Mouse (Mus musculus) embryonic facial prominence, embryonic 15.5 days (tissue): ENCODE data around the gene Zcchc24. TPM values are rescaled to one million over a fixed set of nuclear protein-coding genes. Genes with fewer than 3 reads are reported as not detected.

ENCODE experiments used
- ATAC-seq: fragments of 200-750 bp; cut with Nextera tagmentation; 2 replicates; pipeline ENCODE4 v1.8.0; 2017; ENCODE audit warnings: low read depth, moderate TSS enrichment; ENCODE audit not compliant: insufficient number of reproducible peaks, low FRiP score, low TSS enrichment
- H3K27ac ChIP-seq: fragments of 300-500 bp; sonication (generic); replicated peaks from 2 replicates; pipeline ENCODE4 v1.5.1; 2015; ENCODE audit warnings: mild to moderate bottlenecking, inconsistent platforms
- H3K27me3 ChIP-seq: fragments of 300-500 bp; sonication (generic); 2 replicates; pipeline ENCODE4 v1.6.1; 2015; ENCODE audit warnings: inconsistent platforms
- H3K36me3 ChIP-seq: fragments of 300-500 bp; sonication (generic); 2 replicates; pipeline ENCODE4 v1.6.1; 2015; ENCODE audit warnings: mild to moderate bottlenecking, inconsistent platforms
- H3K4me1 ChIP-seq: fragments of 300-500 bp; sonication (generic); 2 replicates; pipeline ENCODE4 v1.6.1; 2015; ENCODE audit warnings: inconsistent platforms
- H3K4me2 ChIP-seq: fragments of 300-500 bp; sonication (generic); replicated peaks from 2 replicates; pipeline ENCODE4 v1.6.1; 2015; ENCODE audit warnings: mild to moderate bottlenecking, inconsistent platforms
- H3K4me3 ChIP-seq: fragments of 300-500 bp; sonication (generic); replicated peaks from 2 replicates; pipeline ENCODE4 v1.5.1; 2015; ENCODE audit warnings: mild to moderate bottlenecking, inconsistent platforms
- H3K9ac ChIP-seq: fragments of 300-500 bp; sonication (generic); 2 replicates; pipeline ENCODE4 v1.6.1; 2015; ENCODE audit warnings: inconsistent platforms
- H3K9me3 ChIP-seq: fragments of 300-500 bp; sonication (generic); replicated peaks from 2 replicates; pipeline ENCODE4 v1.6.1; 2016; ENCODE audit warnings: inconsistent platforms
- WGBS: fragments of 180-500 bp; shearing (Covaris S2); methylation state at CpG from one replicate; pipeline ENCODE4 v1.1.7; 2015; 5-methylcytosine and 5-hydroxymethylcytosine counted together
- polyA plus RNA-seq: library from polyadenylated mRNA; unstranded; fragments of >200 nt; fragmentation: Nextera tagmentation; extraction: Ambion mirVana; gene quantifications from 2 replicates; pipeline ENCODE4 v1.2.1, GENCODE M21; 2015

Gene Zcchc24
- polyA plus RNA-seq, 1 experiment from 2014 or later = 34.0 TPM

- H3K27me3 ChIP-seq = no peaks in the 10 kb centered on the region
- H3K4me1 ChIP-seq = peaks cover 83% of the 10 kb centered on the region
- H3K9ac ChIP-seq = no peak overlapping the region
- H3K9me3 ChIP-seq = no peaks in the 10 kb centered on the region
- peak overlapping the region; percentile 65 for H3K27ac ChIP-seq
- no peak for ATAC-seq
- peaks cover 4% of the 10 kb centered on the region; the same call in 1 of the 2 replicates for H3K36me3 ChIP-seq
- H3K4me3 ChIP-seq = no peak overlapping the region
- no peak overlapping the region for H3K4me2 ChIP-seq
- 65% methylated on average over 4 of the region's 4 CpGs for WGBS
Observed at GRCm38 (mm10) chr14:25757917-25758316, 10.9 kb downstream of the Zcchc24 start.

- Histone ChIP-seq H3K27me3 (no peaks in the 10 kb centered on the region), H3K27ac (peak overlapping the region; percentile 65), H3K36me3 (peaks cover 7% of the 10 kb centered on the region; the same call in 1 of the 2 replicates), H3K4me3 (no peak overlapping the region), H3K9ac (no peak overlapping the region), H3K4me2 (no peak overlapping the region), H3K4me1 (peaks cover 71% of the 10 kb centered on the region), H3K9me3 (no peaks in the 10 kb centered on the region)
- peak; percentile 52 for ATAC-seq
- 37% methylated on average over 7 of the region's 7 CpGs for WGBS
Observed at GRCm38 (mm10) chr14:25756385-25756990, 12.4 kb downstream of the Zcchc24 start.

- no peak overlapping the region for H3K4me3 ChIP-seq
- no peak for ATAC-seq
- H3K9me3 ChIP-seq = no peaks in the 10 kb centered on the region
- H3K4me1 ChIP-seq = peaks cover 68% of the 10 kb centered on the region
- H3K9ac ChIP-seq = no peak overlapping the region
- peak overlapping the region; percentile 40 for H3K27ac ChIP-seq
- H3K36me3 ChIP-seq = peaks cover 7% of the 10 kb centered on the region; the same call in 1 of the 2 replicates
- H3K4me2 ChIP-seq = no peak overlapping the region
- H3K27me3 ChIP-seq = no peaks in the 10 kb centered on the region
- 60% methylated on average over 4 of the region's 4 CpGs for WGBS
Observed at GRCm38 (mm10) chr14:25755541-25755940, 13.3 kb downstream of the Zcchc24 start.

- Histone ChIP-seq H3K9ac (no peak overlapping the region), H3K27me3 (no peaks in the 10 kb centered on the region), H3K4me3 (no peak overlapping the region), H3K4me1 (peaks cover 68% of the 10 kb centered on the region), H3K36me3 (peaks cover 7% of the 10 kb centered on the region; the same call in 1 of the 2 replicates), H3K9me3 (no peaks in the 10 kb centered on the region), H3K27ac (0 out of 2 replicates have a peak overlapping the region, but pooled peaks have one; percentile 14), H3K4me2 (no peak overlapping the region)
- no peak for ATAC-seq
- WGBS = 41% methylated on average over 19 of the region's 19 CpGs
Observed at GRCm38 (mm10) chr14:25754531-25755484, 14.0 kb downstream of the Zcchc24 start.

GRCm38 (mm10) chr14:25753021-25753420, 15.8 kb downstream of the Zcchc24 start:
- no peak overlapping the region for H3K4me2 ChIP-seq
- no peak overlapping the region for H3K9ac ChIP-seq
- no peak overlapping the region for H3K4me3 ChIP-seq
- H3K9me3 ChIP-seq = no peaks in the 10 kb centered on the region
- no peak overlapping the region for H3K27ac ChIP-seq
- ATAC-seq = no peak
- peaks cover 7% of the 10 kb centered on the region; the same call in 1 of the 2 replicates for H3K36me3 ChIP-seq
- WGBS = 59% methylated on average over 5 of the region's 5 CpGs
- peaks cover 69% of the 10 kb centered on the region for H3K4me1 ChIP-seq
- no peaks in the 10 kb centered on the region for H3K27me3 ChIP-seq

- Histone ChIP-seq H3K9me3 (no peaks in the 10 kb centered on the region), H3K4me2 (no peak overlapping the region), H3K27me3 (no peaks in the 10 kb centered on the region), H3K4me1 (peaks cover 58% of the 10 kb centered on the region), H3K27ac (peak overlapping the region; percentile 44), H3K4me3 (no peak overlapping the region), H3K9ac (no peak overlapping the region), H3K36me3 (peaks cover 13% of the 10 kb centered on the region)
- no peak for ATAC-seq
- 91% methylated on average over 5 of the region's 5 CpGs for whole genome bisulfite sequencing
Observed at GRCm38 (mm10) chr14:25751067-25751466, 17.8 kb downstream of the Zcchc24 start.

- Histone ChIP-seq H3K36me3 (peaks cover 17% of the 10 kb centered on the region), H3K4me1 (peaks cover 52% of the 10 kb centered on the region)
- 57% methylated on average over 2 of the region's 2 CpGs for WGBS
Observed at GRCm38 (mm10) chr14:25750448-25751015, 18.3 kb downstream of the Zcchc24 start.

GRCm38 (mm10) chr14:25749143-25749909, 19.5 kb downstream of the Zcchc24 start:
- peaks cover 29% of the 10 kb centered on the region for H3K36me3 ChIP-seq
- no peaks in the 10 kb centered on the region for H3K27me3 ChIP-seq
- ATAC-seq = no peak
- H3K4me2 ChIP-seq = no peak overlapping the region
- 20% methylated on average over 13 of the region's 13 CpGs for WGBS
- peaks cover 40% of the 10 kb centered on the region for H3K4me1 ChIP-seq
- H3K9ac ChIP-seq = no peak overlapping the region
- H3K9me3 ChIP-seq = no peaks in the 10 kb centered on the region
- H3K27ac ChIP-seq = peak overlapping the region; percentile 82
- H3K4me3 ChIP-seq = no peak overlapping the region

More at GRCm38 (mm10) chr14:25750448-25751015, 18.3 kb downstream of the Zcchc24 start:
- Histone ChIP-seq H3K4me2 (no peak overlapping the region), H3K9ac (no peak overlapping the region), H3K27me3 (no peaks in the 10 kb centered on the region), H3K9me3 (no peaks in the 10 kb centered on the region), H3K4me3 (no peak overlapping the region), H3K27ac (peak overlapping the region; percentile 44)
- peak; percentile 35; the same call in 1 of the 2 replicates for ATAC-seq

GRCm38 (mm10) chr14:25747996-25748756, 20.7 kb downstream of the Zcchc24 start:
- no peaks in the 10 kb centered on the region for H3K27me3 ChIP-seq
- WGBS = 64% methylated on average over 7 of the region's 7 CpGs
- H3K36me3 ChIP-seq = peaks cover 31% of the 10 kb centered on the region
- peaks cover 39% of the 10 kb centered on the region for H3K4me1 ChIP-seq
- no peak overlapping the region for H3K4me2 ChIP-seq
- H3K9me3 ChIP-seq = no peaks in the 10 kb centered on the region
- H3K27ac ChIP-seq = 0 out of 2 replicates have a peak overlapping the region, but pooled peaks have one; percentile 45
- ATAC-seq = no peak
- no peak overlapping the region for H3K9ac ChIP-seq
- no peak overlapping the region for H3K4me3 ChIP-seq
